Mouse (Mus musculus) forebrain, embryonic 12.5 days (tissue): ENCODE measurements around the gene Pigv. TPM values are rescaled to one million over a fixed set of nuclear protein-coding genes. Genes with fewer than 3 reads are reported as not detected.

ENCODE experiments used
- ATAC-seq: fragments of 200-750 bp; cut with Nextera tagmentation; 2 replicates; pipeline ENCODE4 v1.8.0; 2017; ENCODE audit warnings: moderate TSS enrichment; ENCODE audit not compliant: low FRiP score
- H3K27ac ChIP-seq: fragments of 300-500 bp; sonication (generic); 2 replicates; pipeline ENCODE4 v1.5.1; 2016; ENCODE audit warnings: mild to moderate bottlenecking
- H3K27me3 ChIP-seq: fragments of 300-500 bp; sonication (generic); 2 replicates; pipeline ENCODE4 v1.6.1; 2016; ENCODE audit warnings: mild to moderate bottlenecking
- H3K36me3 ChIP-seq: fragments of 300-500 bp; sonication (generic); replicated peaks from 2 replicates; pipeline ENCODE4 v1.6.1; 2016; ENCODE audit warnings: mild to moderate bottlenecking
- H3K4me1 ChIP-seq: fragments of 300-500 bp; sonication (generic); 2 replicates; pipeline ENCODE4 v1.6.1; 2016
- H3K4me2 ChIP-seq: fragments of 300-500 bp; sonication (generic); 2 replicates; pipeline ENCODE4 v1.6.1; 2016; ENCODE audit warnings: mild to moderate bottlenecking, moderate library complexity
- H3K4me3 ChIP-seq: fragments of 300-500 bp; sonication (generic); replicated peaks from 2 replicates; pipeline ENCODE4 v1.5.1; 2016; ENCODE audit warnings: mild to moderate bottlenecking
- H3K9ac ChIP-seq: fragments of 300-500 bp; sonication (generic); 2 replicates; pipeline ENCODE4 v1.6.1; 2016; ENCODE audit warnings: mild to moderate bottlenecking
- H3K9me3 ChIP-seq: fragments of 300-500 bp; sonication (generic); 2 replicates; pipeline ENCODE4 v1.6.1; 2016
- WGBS: fragments of 180-500 bp; shearing (Covaris S2); methylation state at CpG from one replicate; pipeline ENCODE4 v1.1.7; 2016; 5-methylcytosine and 5-hydroxymethylcytosine counted together
- polyA plus RNA-seq: library from polyadenylated mRNA; unstranded; fragments of >200 nt; fragmentation: Nextera tagmentation; extraction: Ambion mirVana; gene quantifications from 2 replicates; pipeline ENCODE4 v1.2.1, GENCODE M21; 2016

The Pigv gene
- 17.3 and 18.0 TPM in 2 replicates for polyA plus RNA-seq

- Histone ChIP-seq H3K9ac (peak within 1 kb of the TSS; percentile 86), H3K9me3 (no peaks in the 10 kb centered on the region), H3K27me3 (no peaks in the 10 kb centered on the region), H3K27ac (peak within 1 kb of the TSS; percentile 99), H3K36me3 (peaks cover 13% of the 10 kb centered on the region; the same call in 1 of the 2 replicates), H3K4me3 (peak within 1 kb of the TSS; percentile 54), H3K4me1 (peaks cover 58% of the 10 kb centered on the region), H3K4me2 (peak within 1 kb of the TSS; percentile 69)
- under 1% methylated on average over 76 of the region's 76 CpGs for WGBS
- peak; percentile 89 for ATAC-seq
Measured at GRCm38 (mm10) chr4:133671881-133672844, at the start of gene Pigv. Gene Pigv (minus strand): TSS chr4:133672647.

DNA sequence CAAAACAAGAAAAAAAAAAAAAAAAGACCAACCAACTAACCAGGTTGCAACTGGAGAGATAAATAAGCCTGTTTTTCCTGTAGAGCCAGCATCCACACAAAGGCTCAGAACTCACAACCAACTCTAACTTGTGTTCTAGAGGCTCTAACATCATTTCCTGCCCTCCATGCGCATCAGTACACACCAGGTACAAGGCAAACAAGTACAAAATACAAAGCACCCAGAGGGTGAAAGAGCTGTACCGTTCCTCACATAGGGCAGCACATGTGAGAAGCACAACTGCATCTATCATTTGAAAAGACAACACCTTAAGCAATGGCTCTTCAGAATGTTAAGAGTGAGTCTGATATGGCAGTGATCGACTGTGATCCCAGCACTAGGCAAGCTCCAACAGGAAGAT, 47.3 kb upstream of the Pigv start:
- no peak overlapping the region for H3K9ac ChIP-seq
- H3K27ac ChIP-seq, result no peak overlapping the region
- H3K4me2 ChIP-seq, result no peak overlapping the region
- no peak overlapping the region for H3K4me3 ChIP-seq
- H3K27me3 ChIP-seq, result no peaks in the 10 kb centered on the region
- no peak for ATAC-seq
- peaks cover 80% of the 10 kb centered on the region for H3K36me3 ChIP-seq
- 90% methylated on average over 3 of the region's 3 CpGs for WGBS
- H3K4me1 ChIP-seq, result no peaks in the 10 kb centered on the region; the same call in 1 of the 2 replicates
- H3K9me3 ChIP-seq, result no peaks in the 10 kb centered on the region

- no peak overlapping the region for H3K4me2 ChIP-seq
- H3K9ac ChIP-seq, result no peak overlapping the region
- peaks cover 75% of the 10 kb centered on the region for H3K36me3 ChIP-seq
- no peaks in the 10 kb centered on the region for H3K9me3 ChIP-seq
- H3K4me1 ChIP-seq, result peaks cover 10% of the 10 kb centered on the region
- ATAC-seq, result no peak
- H3K27ac ChIP-seq, result no peak overlapping the region
- WGBS, result 94% methylated on average over 5 of the region's 5 CpGs
- H3K27me3 ChIP-seq, result no peaks in the 10 kb centered on the region
- H3K4me3 ChIP-seq, result no peak overlapping the region
Measured at GRCm38 (mm10) chr4:133712755-133713154, 40.3 kb upstream of the Pigv start.

DNA sequence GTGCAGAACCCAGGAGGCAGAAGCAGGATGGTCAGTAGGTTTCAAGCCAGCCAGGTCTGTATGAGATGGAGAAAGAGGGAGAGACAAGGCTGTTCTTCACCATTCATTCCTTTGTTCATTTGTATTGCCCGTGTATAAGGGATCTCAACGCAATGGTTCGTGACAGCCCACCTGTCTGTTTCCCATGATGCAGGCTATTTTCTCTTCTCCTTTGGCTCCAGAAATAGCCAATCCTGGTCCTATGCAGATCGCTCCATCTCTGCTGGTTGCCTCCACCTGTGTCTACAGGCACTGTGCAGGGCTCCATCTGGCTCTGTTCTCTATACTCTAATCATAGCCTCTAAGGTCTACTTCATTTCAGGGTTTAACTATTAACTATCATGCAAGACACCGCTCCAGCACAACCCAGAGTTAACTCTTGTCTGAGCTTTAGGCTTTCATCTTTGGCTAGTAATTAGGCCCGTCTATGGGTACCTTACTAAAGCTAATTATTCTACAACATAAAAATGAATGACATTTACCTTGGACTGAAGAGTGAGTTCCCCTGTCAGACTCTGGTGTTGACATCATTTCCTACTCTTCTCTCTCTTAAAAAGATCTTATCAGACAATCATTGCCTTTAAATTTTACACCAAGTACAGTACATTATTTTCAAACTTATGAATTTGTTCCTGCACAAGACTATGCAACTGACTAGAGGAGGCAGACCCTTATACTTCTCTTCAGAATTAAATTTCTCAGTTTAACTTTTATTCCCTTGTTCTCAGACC, 39.0 kb upstream of the Pigv start:
- 90% methylated on average over 6 of the region's 6 CpGs for WGBS
- Histone ChIP-seq H3K36me3 (peaks cover 75% of the 10 kb centered on the region), H3K4me3 (no peak overlapping the region), H3K4me1 (peaks cover 10% of the 10 kb centered on the region), H3K27ac (no peak overlapping the region), H3K27me3 (no peaks in the 10 kb centered on the region), H3K4me2 (no peak overlapping the region), H3K9me3 (no peaks in the 10 kb centered on the region), H3K9ac (no peak overlapping the region)
- ATAC-seq, result no peak

DNA sequence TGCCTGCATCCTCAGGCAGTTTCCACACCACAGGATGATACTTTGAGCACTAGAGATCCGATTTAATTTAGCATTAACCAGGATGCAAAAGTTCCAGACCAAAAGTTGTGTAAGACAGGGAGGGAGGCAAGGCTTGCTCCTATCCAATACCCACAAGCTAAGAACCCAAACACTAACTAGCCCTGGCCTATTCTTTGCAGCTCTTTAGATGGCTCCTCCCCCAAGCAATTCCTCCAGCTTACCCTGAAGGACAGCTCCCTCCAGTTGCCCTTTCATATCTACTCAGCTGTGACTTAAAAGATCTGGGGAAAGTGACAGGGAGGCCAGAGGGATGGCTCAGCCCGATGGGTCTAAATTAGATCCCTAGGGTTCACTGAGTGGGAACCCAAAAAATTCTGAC, 36.9 kb upstream of the Pigv start:
- Histone ChIP-seq H3K4me1 (peaks cover 10% of the 10 kb centered on the region), H3K9me3 (no peaks in the 10 kb centered on the region), H3K9ac (no peak overlapping the region), H3K4me2 (no peak overlapping the region), H3K4me3 (no peak overlapping the region), H3K27ac (no peak overlapping the region), H3K36me3 (peaks cover 73% of the 10 kb centered on the region), H3K27me3 (no peaks in the 10 kb centered on the region)
- no peak for ATAC-seq
- 23% methylated on average over 2 of the region's 2 CpGs for WGBS

DNA sequence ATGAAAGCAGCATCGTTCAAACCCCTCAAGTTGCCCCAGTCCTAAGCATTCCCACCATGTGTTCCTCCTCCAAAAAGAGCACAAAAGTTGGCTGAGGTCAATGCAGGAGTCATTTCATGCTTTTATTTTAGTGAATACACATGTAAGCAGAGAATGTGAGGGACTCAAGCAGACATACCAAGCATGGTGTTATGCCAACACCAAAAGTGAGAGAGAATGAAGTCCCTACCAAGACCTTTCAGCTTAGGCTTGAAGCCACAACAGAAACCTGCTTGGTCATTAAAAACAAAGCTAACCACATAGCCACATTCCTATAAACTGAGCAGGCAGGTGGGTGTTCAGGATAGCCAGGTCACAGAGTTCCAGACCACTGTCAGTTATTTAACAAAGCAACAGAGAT, 35.0 kb upstream of the Pigv start:
- H3K27ac ChIP-seq, result no peak overlapping the region; the same call in 1 of the 2 replicates
- WGBS, result 59% methylated on average over 1 of the region's 1 CpGs
- H3K4me1 ChIP-seq, result peaks cover 10% of the 10 kb centered on the region
- no peak overlapping the region for H3K9ac ChIP-seq
- no peak overlapping the region for H3K4me3 ChIP-seq
- ATAC-seq, result no peak
- H3K9me3 ChIP-seq, result no peaks in the 10 kb centered on the region
- no peak overlapping the region for H3K4me2 ChIP-seq
- peaks cover 70% of the 10 kb centered on the region for H3K36me3 ChIP-seq
- H3K27me3 ChIP-seq, result no peaks in the 10 kb centered on the region

DNA sequence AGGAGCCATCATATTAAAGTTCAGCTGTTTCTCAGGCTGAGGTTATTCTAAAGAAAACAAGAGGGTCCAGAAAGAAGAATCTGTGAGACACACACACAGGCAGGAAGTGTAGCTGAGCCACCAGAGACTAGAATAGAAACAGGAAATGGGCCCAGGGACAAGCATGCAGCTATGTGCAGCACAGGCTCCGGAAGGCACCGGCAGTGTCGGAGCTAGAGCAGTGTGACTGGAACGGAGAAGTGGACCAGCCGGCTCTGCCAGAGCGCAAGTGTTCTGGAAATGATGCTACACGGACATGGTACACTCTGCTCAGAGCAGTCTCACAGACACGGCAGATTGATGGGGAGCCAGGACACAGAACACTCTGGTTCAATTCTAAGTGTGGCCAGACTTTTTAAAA, 34.5 kb upstream of the Pigv start:
- no peaks in the 10 kb centered on the region for H3K27me3 ChIP-seq
- H3K36me3 ChIP-seq, result peaks cover 73% of the 10 kb centered on the region
- no peak overlapping the region for H3K9ac ChIP-seq
- no peak overlapping the region for H3K4me3 ChIP-seq
- peaks cover 8% of the 10 kb centered on the region for H3K4me1 ChIP-seq
- H3K9me3 ChIP-seq, result no peaks in the 10 kb centered on the region
- H3K4me2 ChIP-seq, result no peak overlapping the region
- WGBS, result 79% methylated on average over 8 of the region's 8 CpGs
- peak overlapping the region; percentile 25; the same call in 1 of the 2 replicates for H3K27ac ChIP-seq
- ATAC-seq, result no peak

DNA sequence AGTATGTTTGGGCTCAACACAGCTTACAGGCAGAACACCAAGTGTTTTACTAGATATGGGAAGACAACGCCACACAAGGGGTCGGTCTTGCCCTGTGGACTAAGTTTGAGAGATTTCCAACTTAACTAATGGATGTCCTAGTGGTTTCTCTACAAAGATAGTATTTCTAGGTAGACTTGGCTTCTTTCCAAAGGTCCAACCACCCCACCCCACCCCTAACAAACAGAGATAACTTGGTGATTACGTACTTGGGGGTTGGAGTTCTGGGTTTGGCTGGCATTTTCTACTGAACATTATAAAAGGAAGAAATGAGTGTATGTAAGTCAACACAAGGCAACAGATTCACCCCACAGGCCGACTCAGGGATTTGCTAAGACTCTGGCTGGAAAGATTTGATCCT, 32.6 kb upstream of the Pigv start:
- Histone ChIP-seq H3K27ac (no peak overlapping the region), H3K9me3 (no peaks in the 10 kb centered on the region), H3K4me2 (no peak overlapping the region), H3K27me3 (no peaks in the 10 kb centered on the region), H3K4me3 (no peak overlapping the region), H3K4me1 (peaks cover 7% of the 10 kb centered on the region), H3K9ac (no peak overlapping the region), H3K36me3 (peaks cover 77% of the 10 kb centered on the region)
- no peak for ATAC-seq
- WGBS, result 95% methylated on average over 4 of the region's 4 CpGs

GRCm38 (mm10) chr4:133700905-133701368, 28.5 kb upstream of the Pigv start:
- H3K9me3 ChIP-seq, result no peaks in the 10 kb centered on the region
- 87% methylated on average over 11 of the region's 11 CpGs for WGBS
- H3K36me3 ChIP-seq, result peaks cover 75% of the 10 kb centered on the region
- H3K4me3 ChIP-seq, result no peak overlapping the region
- H3K4me1 ChIP-seq, result no peaks in the 10 kb centered on the region
- ATAC-seq, result no peak
- no peaks in the 10 kb centered on the region for H3K27me3 ChIP-seq
- no peak overlapping the region for H3K27ac ChIP-seq
- no peak overlapping the region for H3K4me2 ChIP-seq
- H3K9ac ChIP-seq, result no peak overlapping the region

DNA sequence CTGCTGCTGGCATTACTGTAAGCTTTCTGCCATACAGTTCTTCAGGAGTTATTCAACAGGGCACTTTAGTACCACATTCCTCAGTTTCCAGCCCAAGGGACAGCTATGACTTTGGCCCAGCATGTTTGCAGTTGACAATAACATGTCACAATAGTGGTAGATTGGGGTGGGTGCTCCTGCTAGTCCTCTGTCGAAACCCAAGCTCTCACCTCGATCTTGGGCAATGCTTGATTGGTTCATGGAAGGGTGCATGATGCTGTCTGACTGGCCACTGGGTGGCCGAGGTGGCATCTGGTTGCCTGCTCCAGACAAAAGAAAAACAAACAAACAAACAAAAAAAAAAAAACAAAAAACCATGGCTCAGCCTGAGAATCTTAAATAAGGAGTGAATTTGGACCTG, 22.9 kb upstream of the Pigv start:
- no peak overlapping the region for H3K4me2 ChIP-seq
- H3K27me3 ChIP-seq, result no peaks in the 10 kb centered on the region
- H3K27ac ChIP-seq, result no peak overlapping the region
- H3K9me3 ChIP-seq, result no peaks in the 10 kb centered on the region
- peaks cover 8% of the 10 kb centered on the region; the same call in 1 of the 2 replicates for H3K4me1 ChIP-seq
- peaks cover 84% of the 10 kb centered on the region for H3K36me3 ChIP-seq
- ATAC-seq, result no peak
- no peak overlapping the region for H3K4me3 ChIP-seq
- no peak overlapping the region for H3K9ac ChIP-seq
- 82% methylated on average over 3 of the region's 3 CpGs for WGBS

DNA sequence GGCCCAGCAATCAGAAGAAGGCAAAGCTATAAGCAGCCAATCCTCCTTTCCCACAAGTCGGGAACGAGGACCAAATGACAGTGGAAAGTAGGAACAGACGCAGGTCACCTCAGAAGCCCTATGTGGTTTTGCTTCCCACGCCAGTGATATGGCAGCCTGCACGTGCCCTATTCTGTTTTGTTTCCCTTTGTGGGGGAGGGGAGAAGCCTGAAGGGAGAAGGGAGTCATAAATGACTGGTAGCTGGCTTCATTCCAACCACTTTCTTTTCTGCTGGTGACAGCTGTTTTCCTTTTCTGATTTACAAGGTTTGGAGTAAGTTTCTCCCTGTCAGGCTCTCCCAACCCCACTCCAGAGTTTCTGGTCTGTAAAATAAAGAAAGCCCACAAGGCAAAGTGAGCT, 17.8 kb upstream of the Pigv start:
- no peak overlapping the region for H3K27ac ChIP-seq
- no peak for ATAC-seq

DNA sequence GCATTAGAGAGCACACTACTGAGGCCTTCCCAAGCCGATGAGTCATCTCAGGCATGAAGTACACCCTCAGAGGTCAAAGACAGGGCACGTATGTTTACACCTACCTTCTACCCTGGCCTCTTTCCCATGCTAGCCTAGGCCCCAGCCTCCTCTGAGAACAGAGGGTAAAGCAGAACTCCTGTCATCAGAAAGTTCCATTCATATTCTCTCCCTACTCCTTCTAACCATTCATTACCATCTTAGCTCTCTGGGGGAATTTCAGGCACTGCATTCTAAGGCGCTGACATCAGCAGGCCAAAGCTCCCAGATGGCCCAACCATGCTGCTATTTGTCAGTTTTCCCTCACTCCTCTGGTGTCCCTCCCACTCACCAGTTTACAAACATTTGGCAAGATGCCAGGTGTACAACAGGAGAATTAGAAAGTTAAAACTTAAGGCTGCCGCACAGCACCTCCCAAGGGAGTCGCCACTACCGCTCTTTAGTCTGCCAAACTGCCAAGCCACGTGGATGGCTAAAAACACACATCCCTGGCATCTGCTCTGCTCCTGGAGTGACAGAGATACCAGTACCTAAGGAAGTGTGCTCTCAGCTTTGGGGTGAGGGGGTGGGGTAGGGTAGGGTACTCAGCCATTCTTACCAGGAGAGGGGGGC, 16.1 kb upstream of the Pigv start:
- Histone ChIP-seq H3K4me1 (peaks cover 8% of the 10 kb centered on the region; the same call in 1 of the 2 replicates), H3K27me3 (no peaks in the 10 kb centered on the region), H3K4me2 (no peak overlapping the region), H3K9ac (no peak overlapping the region), H3K36me3 (peaks cover 100% of the 10 kb centered on the region), H3K27ac (peak overlapping the region; percentile 5; the same call in 1 of the 2 replicates), H3K9me3 (no peaks in the 10 kb centered on the region), H3K4me3 (no peak overlapping the region)
- no peak for ATAC-seq
- 84% methylated on average over 7 of the region's 7 CpGs for WGBS

More for the DNA sequence above, 17.8 kb upstream of the Pigv start:
- Histone ChIP-seq H3K4me1 (peaks cover 8% of the 10 kb centered on the region; the same call in 1 of the 2 replicates), H3K9ac (no peak overlapping the region), H3K27me3 (no peaks in the 10 kb centered on the region), H3K36me3 (peaks cover 100% of the 10 kb centered on the region), H3K9me3 (no peaks in the 10 kb centered on the region), H3K4me2 (no peak overlapping the region), H3K4me3 (no peak overlapping the region)
- 54% methylated on average over 5 of the region's 5 CpGs for WGBS
